Mouse (Mus musculus) megakaryocyte, embryonic 14.5 days (primary cell): ENCODE data around the gene Ugt1a6a.

Experiments used
- FLI1 ChIP-seq: IDR thresholded peaks from 2 replicates; pipeline ENCODE4 v1.6.1; 2012; ENCODE audit warnings: low read length, inconsistent platforms, mixed read lengths
- GATA1 ChIP-seq: IDR thresholded peaks from 3 replicates; pipeline ENCODE4 v1.6.1; 2012; ENCODE audit warnings: mixed read lengths, low read length, inconsistent platforms, borderline replicate concordance

DNA sequence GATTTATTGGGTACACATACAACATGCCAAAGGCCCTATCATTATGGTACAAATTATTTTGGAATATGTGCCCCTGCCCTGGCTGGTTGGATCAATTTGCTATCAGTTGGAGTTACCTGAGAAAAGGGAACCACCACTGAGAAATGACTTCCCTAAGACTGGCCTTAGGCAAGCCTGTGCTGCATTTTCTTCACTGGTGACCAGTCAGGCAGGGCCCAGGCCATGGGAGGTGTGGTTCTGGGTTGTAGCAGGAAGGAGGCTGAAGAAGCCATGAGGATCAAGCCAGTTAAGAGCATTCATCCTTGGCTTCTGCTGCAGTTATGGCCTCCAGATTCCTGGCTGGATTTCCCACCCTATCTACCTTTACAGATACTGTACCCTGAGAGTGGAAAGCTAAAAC is 42.3 kb upstream of the Ugt1a6a start:
- TF ChIP-seq GATA1: no peak
- no peak for TF ChIP-seq FLI1
